Mouse (Mus musculus): ENCODE measurements around the gene Cactin.

The Cactin gene

GRCm38 (mm10) chr10:81344421-81345161 lies 23.7 kb downstream of the Cactin start:
- no peak for DNase-seq

GRCm38 (mm10) chr10:81345162-81345534 lies 24.2 kb downstream of the Cactin start:
- DNase-seq, result no peak

GRCm38 (mm10) chr10:81346453-81347067 lies 25.7 kb downstream of the Cactin start:
- DNase-seq, result peak in 1 of 2 experiments; percentile 64

- DNase-seq, result no peak
Observed at GRCm38 (mm10) chr10:81349146-81349545, 28.2 kb downstream of the Cactin start.

- no peak for DNase-seq
Observed at GRCm38 (mm10) chr10:81349961-81350350, 29.1 kb downstream of the Cactin start.

GRCm38 (mm10) chr10:81350351-81351063 lies 29.6 kb downstream of the Cactin start, which contains the start of gene Hmg20b:
TSS of gene Hmg20b (minus strand) at chr10:81350480.
- DNase-seq, result peak; percentile 100

GRCm38 (mm10) chr10:81351678-81352291 lies 30.9 kb downstream of the Cactin start:
- no peak for DNase-seq

- no peak for DNase-seq
Observed at GRCm38 (mm10) chr10:81354738-81355477, 34.0 kb downstream of the Cactin start.

- DNase-seq, result no peak
Observed at GRCm38 (mm10) chr10:81355533-81355932, 34.6 kb downstream of the Cactin start.

- DNase-seq, result no peak
Observed at GRCm38 (mm10) chr10:81356352-81356990, 35.6 kb downstream of the Cactin start.

GRCm38 (mm10) chr10:81356991-81357844 lies 36.3 kb downstream of the Cactin start, which contains the start of gene Mfsd12:
TSS of gene Mfsd12 (plus strand) at chr10:81357491.
- peak; percentile 93 to 97 for DNase-seq

GRCm38 (mm10) chr10:81358209-81358608 lies 37.3 kb downstream of the Cactin start:
- no peak for DNase-seq

- DNase-seq, result no peak
Observed at GRCm38 (mm10) chr10:81358841-81359240, 37.9 kb downstream of the Cactin start.

- DNase-seq, result no peak
Observed at GRCm38 (mm10) chr10:81360721-81361120, 39.8 kb downstream of the Cactin start.

GRCm38 (mm10) chr10:81362336-81362949 lies 41.5 kb downstream of the Cactin start:
- DNase-seq, result no peak

GRCm38 (mm10) chr10:81363436-81364346 lies 42.8 kb downstream of the Cactin start:
- DNase-seq, result peak in 1 of 2 experiments; percentile 47

- DNase-seq, result peak in 1 of 2 experiments; percentile 58
Observed at GRCm38 (mm10) chr10:81364666-81365065, 43.8 kb downstream of the Cactin start.

- peak in 1 of 2 experiments; percentile 52 for DNase-seq
Observed at GRCm38 (mm10) chr10:81365073-81365472, 44.2 kb downstream of the Cactin start.
